Mouse (Mus musculus) megakaryocyte-erythroid progenitor cell, adult 5-6 weeks (primary cell): ENCODE measurements around the gene Tomm7. TPM values are rescaled to one million over a fixed set of nuclear protein-coding genes. Genes with fewer than 3 reads are reported as not detected.
A peak's percentile ranks its signal among the peaks of the same experiment; 100 is the strongest.
"Not testable (repeated sequence)": the region's sequence is repeated elsewhere in the genome, so short reads cannot be mapped to it uniquely, and the experiment has no call there.

ENCODE experiments used
- ATAC-seq: replicated peaks from 2 replicates; pipeline ENCODE4 v1.8.0; 2016; ENCODE audit warnings: mild to moderate bottlenecking, inconsistent platforms; ENCODE audit not compliant: severe bottlenecking, poor library complexity, low FRiP score, low TSS enrichment
- total RNA-seq, 2 experiments: library from RNA; stranded (forward) in 1 of 2; stranded (reverse) in 1 of 2; fragments of 200-1000, 215-1000 nt in 1 of 2; fragments of >200 nt in 1 of 2; fragmentation: Nextera tagmentation in 1 of 2; gene quantifications; 2 replicates each; pipeline ENCODE4 v1.2.3; 2014 to 2017

Gene Tomm7
- total RNA-seq, 2 experiments from 2014 or later, result 98.3 to 241 TPM

- ATAC-seq, result no peak
Measured at GRCm38 (mm10) chr5:23856164-23856563, 12.2 kb upstream of the Tomm7 start.

DNA sequence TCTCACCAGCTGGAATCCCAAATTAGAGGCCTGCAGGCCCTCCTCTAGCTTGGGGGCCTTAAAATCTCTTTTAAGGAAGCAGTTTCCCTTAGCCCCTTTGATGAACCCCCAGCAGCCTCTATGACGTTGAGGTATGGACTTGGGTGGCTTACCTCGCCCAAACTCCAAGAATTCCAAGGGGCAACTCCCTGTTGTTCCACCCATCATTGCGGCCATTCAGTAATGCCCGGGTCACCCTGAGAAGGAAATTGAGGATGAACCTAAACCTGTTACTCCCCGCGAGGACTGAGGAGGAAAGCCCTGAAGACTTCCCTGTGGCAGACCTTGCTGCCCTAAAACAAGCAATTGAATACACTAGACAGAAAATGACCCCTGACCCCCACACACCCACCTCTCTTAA, 11.5 kb upstream of the Tomm7 start:
- ATAC-seq, result no peak

GRCm38 (mm10) chr5:23852916-23853315, 9.0 kb upstream of the Tomm7 start:
- not testable (repeated sequence) for ATAC-seq

- ATAC-seq, result not testable (repeated sequence)
Measured at GRCm38 (mm10) chr5:23851160-23851555, 7.2 kb upstream of the Tomm7 start.

DNA sequence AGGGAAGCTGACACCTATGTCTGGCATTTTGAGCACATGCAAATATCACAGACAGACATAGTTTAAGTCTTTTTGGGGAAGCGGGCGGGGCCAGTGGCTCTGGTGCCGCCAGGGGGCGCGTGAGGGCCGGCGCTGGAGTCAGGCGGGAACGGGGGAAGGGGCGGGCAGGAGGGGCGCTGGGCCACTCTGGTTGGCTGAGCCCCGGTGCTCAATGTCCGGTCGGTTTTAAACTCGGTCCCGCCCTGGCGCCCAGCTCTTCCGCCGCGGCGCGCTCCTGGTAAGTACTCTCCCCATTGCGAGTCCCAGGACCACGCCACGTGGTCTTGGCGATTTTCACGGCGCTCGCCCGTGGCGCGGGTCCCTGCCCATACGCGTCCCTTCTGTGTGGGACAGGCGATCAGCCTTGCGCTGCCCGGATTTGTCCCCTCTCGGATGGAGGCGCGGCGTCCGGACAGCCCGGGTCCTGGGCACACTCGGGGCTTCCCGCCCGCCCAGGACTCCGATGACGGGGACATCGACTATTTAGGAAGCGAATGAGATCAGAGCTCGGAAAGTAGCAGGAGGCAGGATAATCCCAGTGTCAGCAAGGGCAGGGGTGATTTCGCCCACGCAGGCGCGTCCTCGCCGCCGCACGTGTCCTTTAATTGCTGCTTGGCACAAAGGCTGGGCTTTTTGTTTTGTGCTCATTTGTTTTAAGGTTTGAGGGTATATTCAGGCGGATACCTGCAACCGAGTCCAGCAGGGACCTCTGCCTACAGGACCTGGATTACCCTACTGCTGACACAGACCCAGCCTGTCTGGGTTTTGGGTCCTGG, 6.6 kb upstream of the Tomm7 start:
- ATAC-seq, result peak; percentile 95

- no peak for ATAC-seq
Measured at GRCm38 (mm10) chr5:23845141-23845540, 1.2 kb upstream of the Tomm7 start.

DNA sequence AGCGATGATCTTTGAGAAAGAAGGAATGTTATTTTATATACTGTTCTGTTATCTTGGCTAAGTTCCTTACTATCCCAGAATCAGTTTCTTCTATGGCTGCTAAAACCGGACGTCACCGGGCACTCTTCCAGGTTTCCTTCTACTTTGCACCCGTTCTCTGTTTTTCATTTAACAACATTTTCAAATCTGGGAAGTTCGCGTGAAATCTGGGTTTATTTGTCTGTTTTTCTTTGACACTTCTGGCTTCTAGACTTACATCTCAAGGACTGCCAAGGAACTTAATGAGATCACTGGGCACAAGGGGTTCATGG, 525 bp upstream of the Tomm7 start:
- 0 out of 2 replicates have a peak, but pooled peaks have one; percentile 15 for ATAC-seq

DNA sequence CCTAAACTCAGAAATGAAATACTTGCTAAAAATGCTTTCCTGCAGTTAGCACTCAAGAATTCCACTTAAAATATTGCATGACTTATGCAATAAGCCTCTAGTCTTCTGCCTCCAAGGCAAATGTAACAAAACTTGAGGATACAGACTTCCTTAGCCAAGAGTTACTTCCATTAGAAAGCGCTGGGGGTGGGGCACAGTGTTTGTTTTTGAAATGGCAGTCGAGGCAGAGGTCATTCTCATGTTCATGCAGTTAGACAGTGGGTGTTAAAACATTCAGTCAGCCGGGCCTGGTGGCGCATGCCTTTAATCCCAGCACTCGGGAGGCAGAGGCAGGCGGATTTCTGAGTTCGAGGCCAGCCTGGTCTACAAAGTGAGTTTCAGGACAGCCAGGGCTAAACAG, 5.8 kb downstream of the Tomm7 start:
- no peak for ATAC-seq

GRCm38 (mm10) chr5:23835691-23836090, 8.3 kb downstream of the Tomm7 start:
- not testable (repeated sequence) for ATAC-seq

DNA sequence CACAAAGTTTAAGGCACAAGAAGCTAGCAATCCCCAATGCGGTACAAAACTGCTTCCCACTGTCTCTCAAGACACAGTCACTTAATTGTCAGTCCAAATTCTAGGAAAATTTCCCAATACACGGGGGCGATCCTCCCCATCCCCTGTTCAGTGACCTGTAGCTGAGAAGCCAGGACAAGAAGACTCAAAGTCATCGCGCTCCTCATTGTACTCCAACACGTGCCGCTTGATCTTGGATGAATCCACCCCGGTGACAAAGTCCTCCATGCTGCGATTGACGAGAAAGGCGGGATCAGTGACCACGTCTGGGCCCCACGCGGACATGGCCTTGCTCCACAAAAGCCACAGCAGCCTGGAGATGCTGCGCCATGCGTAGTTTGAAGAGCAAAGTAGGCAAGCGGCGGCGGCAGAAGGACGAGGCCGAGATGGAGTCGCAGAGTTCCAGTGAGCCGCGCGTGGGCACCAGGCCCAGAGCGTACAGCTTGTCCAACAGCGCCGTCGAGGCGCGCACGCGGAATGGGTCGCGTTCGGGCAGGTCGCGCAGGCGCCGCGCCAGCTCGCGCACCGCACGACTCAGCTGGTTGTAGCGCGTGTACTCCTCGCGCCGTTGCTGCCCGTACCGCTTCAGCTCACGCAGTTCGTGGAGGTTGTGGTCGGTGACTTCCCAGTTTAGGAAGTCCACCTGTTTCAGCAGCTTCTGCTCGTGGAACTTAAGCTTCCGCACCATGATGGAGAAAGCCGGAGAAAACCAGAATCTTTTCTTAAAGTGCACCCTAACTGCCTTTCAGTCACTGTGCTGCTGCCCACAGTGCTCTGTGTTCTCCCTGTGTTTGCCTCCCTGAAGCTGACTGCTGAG, 12.8 kb downstream of the Tomm7 start:
- 0 out of 2 replicates have a peak, but pooled peaks have one; percentile 34 for ATAC-seq

- peak; percentile 85 for ATAC-seq
Measured at GRCm38 (mm10) chr5:23826321-23827004, 17.5 kb downstream of the Tomm7 start.

GRCm38 (mm10) chr5:23824171-23824733, 19.7 kb downstream of the Tomm7 start:
- peak; percentile 38; the same call in 1 of the 2 replicates for ATAC-seq

GRCm38 (mm10) chr5:23822306-23822705, 21.7 kb downstream of the Tomm7 start:
- no peak for ATAC-seq

- ATAC-seq, result no peak
Measured at GRCm38 (mm10) chr5:23816681-23817080, 27.3 kb downstream of the Tomm7 start.

GRCm38 (mm10) chr5:23814841-23815240, 29.1 kb downstream of the Tomm7 start:
- no peak for ATAC-seq

- no peak for ATAC-seq
Measured at GRCm38 (mm10) chr5:23792726-23793125, 51.2 kb downstream of the Tomm7 start.

- 0 out of 2 replicates have a peak, but pooled peaks have one; percentile 19 for ATAC-seq
Measured at GRCm38 (mm10) chr5:23789078-23789612, 54.8 kb downstream of the Tomm7 start.
